ENCODE assay signal across 25 mouse cellular contexts in genomic region chr14:25263121-25263520, GRCm38 (mm10).
DNase-seq lines count a peak whose midpoint lies in the region; ATAC-seq and TF ChIP-seq lines count a peak whose summit lies in the region.
"Had no signal": no experiment of that assay in that cellular context is flagged by ENCODE, and none has a peak within 500 bp of the region (broad histone marks: within the 10 kb centered on the region; RNA-seq: fewer than 3 reads in every experiment).

No protein-coding gene starts in this region.

- H3K4me1 ChIP-seq in thymus, adult 2 months (replicated peaks; ENCODE audit: control insufficient read depth, insufficient read depth, low read length) = peaks cover 7% of the 10 kb centered on the region
- H3K4me1 ChIP-seq in midbrain, embryonic 14.5 days (ENCODE audit: control insufficient read depth, insufficient read depth, low read length) = peaks cover 4% of the 10 kb centered on the region
- 0 out of 2 replicates have a peak, but pooled peaks cover 6% of the 10 kb centered on the region for H3K4me1 ChIP-seq in forebrain, embryonic 14.5 days (ENCODE audit: control insufficient read depth, insufficient read depth, low read length)

- no peak overlapping the region for H3K4me3 ChIP-seq in thymus, adult 2 months (ENCODE audit: control insufficient read depth, insufficient read depth, low read length)
- no peak overlapping the region for H3K4me3 ChIP-seq in midbrain, embryonic 14.5 days (replicated peaks; ENCODE audit: low read depth, low read length)
- no peak overlapping the region for H3K4me3 ChIP-seq in forebrain, embryonic 14.5 days (ENCODE audit: low read depth, low read length)
- H3K4me3 ChIP-seq: embryonic facial prominence, embryonic 12.5 days; embryonic facial prominence, embryonic 15.5 days; forebrain, embryonic 15.5 days; heart, adult 2 months; heart, embryonic 10.5 days; heart, embryonic 13.5 days had no signal

- peak overlapping the region; percentile 71 for H3K27ac ChIP-seq in thymus, adult 2 months (ENCODE audit: control insufficient read depth, insufficient read depth, low read length)
- no peak overlapping the region for H3K27ac ChIP-seq in midbrain, embryonic 14.5 days (replicated peaks; ENCODE audit: low read depth, low read length)
- no peak overlapping the region for H3K27ac ChIP-seq in forebrain, embryonic 14.5 days (ENCODE audit: low read depth, low read length)
- H3K27ac ChIP-seq: embryonic facial prominence, embryonic 12.5 days; embryonic facial prominence, embryonic 15.5 days; forebrain, embryonic 15.5 days; heart, adult 2 months; heart, embryonic 10.5 days; heart, embryonic 13.5 days; hindbrain, embryonic 14.5 days; hindbrain, postnatal 0 days had no signal

- H3K9me3 ChIP-seq in midbrain, embryonic 14.5 days (ENCODE audit: control insufficient read depth, low read length) = no peaks in the 10 kb centered on the region
- no peaks in the 10 kb centered on the region for H3K9me3 ChIP-seq in forebrain, embryonic 14.5 days (replicated peaks; ENCODE audit: control insufficient read depth, low read length)
- H3K9me3 ChIP-seq: embryonic facial prominence, embryonic 12.5 days; embryonic facial prominence, embryonic 15.5 days; forebrain, embryonic 15.5 days; heart, embryonic 10.5 days; heart, embryonic 13.5 days had no signal

- DNase-seq in thymus, adult 2 months = peak; percentile 25
- DNase-seq in thymus, postnatal 10 days (ENCODE audit: low spot score in 2 of 2) = peak; percentile 15 to 29
- DNase-seq in thymus, postnatal 36 days = peak; percentile 23 to 37
- DNase-seq in midbrain, embryonic 14.5 days = no peak
- DNase-seq in forebrain, embryonic 14.5 days (ENCODE audit: low spot score) = no peak
- DNase-seq in retina, postnatal 1 day = no peak
- DNase-seq: adrenal gland, postnatal 14 days; cerebellum, adult 11 months; cerebellum, adult 2 months; cerebellum, adult 9-11 months; cerebellum, postnatal 25 days; gastrocnemius, postnatal 36 days; heart, adult 2 months; heart, postnatal 14 days; heart, postnatal 4 days had no signal

- no peak for TF ChIP-seq CTCF in thymus, adult 2 months (IDR thresholded peaks at IDR 0.05; ENCODE audit: borderline replicate concordance, control insufficient read depth, extremely low read depth, insufficient read depth, low read length, poor library complexity)

- no peaks in the 10 kb centered on the region for H3K27me3 ChIP-seq in thymus, adult 2 months (ENCODE audit: control insufficient read depth, insufficient read depth, low read length)
- no peaks in the 10 kb centered on the region for H3K27me3 ChIP-seq in midbrain, embryonic 14.5 days (ENCODE audit: control insufficient read depth, insufficient read depth, low read length)
- no peaks in the 10 kb centered on the region for H3K27me3 ChIP-seq in forebrain, embryonic 14.5 days (replicated peaks; ENCODE audit: control insufficient read depth, insufficient read depth, low read length)
- H3K27me3 ChIP-seq: CH12.LX; embryonic facial prominence, embryonic 12.5 days; embryonic facial prominence, embryonic 15.5 days; forebrain, embryonic 15.5 days; heart, embryonic 13.5 days; Patski had no signal

- WGBS in thymus, adult 2 months = 95% methylated on average over 1 of the region's 1 CpGs
- 94% methylated on average over 1 of the region's 1 CpGs for WGBS in midbrain, embryonic 14.5 days
- 95% methylated on average over 1 of the region's 1 CpGs for WGBS in forebrain, embryonic 14.5 days

- H3K36me3 ChIP-seq in thymus, adult 2 months (ENCODE audit: control insufficient read depth, insufficient read depth, low read length) = no peaks in the 10 kb centered on the region
- no peaks in the 10 kb centered on the region for H3K36me3 ChIP-seq in midbrain, embryonic 14.5 days (ENCODE audit: control insufficient read depth, insufficient read depth, low read length)
- H3K36me3 ChIP-seq in forebrain, embryonic 14.5 days (ENCODE audit: control insufficient read depth, insufficient read depth, low read length) = no peaks in the 10 kb centered on the region
- H3K36me3 ChIP-seq: embryonic facial prominence, embryonic 12.5 days; embryonic facial prominence, embryonic 15.5 days; forebrain, embryonic 15.5 days; G1E; heart, embryonic 10.5 days; heart, embryonic 13.5 days had no signal

- no peak overlapping the region for H3K4me2 ChIP-seq in midbrain, embryonic 14.5 days (ENCODE audit: low read length)
- H3K4me2 ChIP-seq in forebrain, embryonic 14.5 days (ENCODE audit: low read length) = no peak overlapping the region
- H3K4me2 ChIP-seq: embryonic facial prominence, embryonic 12.5 days; embryonic facial prominence, embryonic 15.5 days; forebrain, embryonic 15.5 days; heart, embryonic 13.5 days; hindbrain, embryonic 14.5 days had no signal

- no peak for TF ChIP-seq POLR2A in thymus, adult 2 months (IDR thresholded peaks at IDR 0.05; ENCODE audit: control insufficient read depth, extremely low read depth, insufficient read depth, low read length, poor library complexity)

- no peak for ATAC-seq in midbrain, embryonic 14.5 days (ENCODE audit: low FRiP score, low TSS enrichment)
- no peak for ATAC-seq in forebrain, embryonic 14.5 days
- ATAC-seq: forebrain, embryonic 15.5 days; hindbrain, postnatal 0 days; Patski had no signal

- H3K9ac ChIP-seq in midbrain, embryonic 14.5 days (replicated peaks; ENCODE audit: low read length) = no peak overlapping the region
- no peak overlapping the region for H3K9ac ChIP-seq in forebrain, embryonic 14.5 days (ENCODE audit: low read length)
- H3K9ac ChIP-seq: embryonic facial prominence, embryonic 12.5 days; embryonic facial prominence, embryonic 15.5 days; forebrain, embryonic 15.5 days; heart, embryonic 13.5 days; hindbrain, embryonic 14.5 days had no signal

Comparison
In these comparisons a context has a peak if more than half of its experiments do, and no peak if none do; other contexts are left out.
1. DNase-seq: peak in thymus, adult 2 months (single experiment), thymus, postnatal 10 days (2 of 2) and thymus, postnatal 36 days (2 of 2); none in midbrain, embryonic 14.5 days (single experiment), forebrain, embryonic 14.5 days (single experiment) and retina, postnatal 1 day (single experiment).